14 mouse cellular contexts compared by ENCODE assay signal in genomic region chr6:41178896-41179295, GRCm38 (mm10).
DNase-seq lines count a peak whose midpoint lies in the region; ATAC-seq lines count a peak whose summit lies in the region.
"Had no signal": no experiment of that assay in that cellular context is flagged by ENCODE, and none has a peak within 500 bp of the region (broad histone marks: within the 10 kb centered on the region; RNA-seq: fewer than 3 reads in every experiment).

No protein-coding gene starts in this region.

- H3K4me3 ChIP-seq in neural tube, embryonic 15.5 days (replicated peaks) = no peak overlapping the region
- H3K4me3 ChIP-seq: forebrain, embryonic 13.5 days; gastrocnemius, adult 2 months; intestine, embryonic 15.5 days had no signal

- no peaks in the 10 kb centered on the region for H3K4me1 ChIP-seq in neural tube, embryonic 15.5 days
- H3K4me1 ChIP-seq: forebrain, embryonic 13.5 days; intestine, embryonic 15.5 days had no signal

- no peaks in the 10 kb centered on the region for H3K9me3 ChIP-seq in neural tube, embryonic 15.5 days (replicated peaks)
- H3K9me3 ChIP-seq: forebrain, embryonic 13.5 days; intestine, embryonic 15.5 days had no signal

- no peak overlapping the region for H3K27ac ChIP-seq in neural tube, embryonic 15.5 days (replicated peaks)
- H3K27ac ChIP-seq: forebrain, embryonic 13.5 days; gastrocnemius, adult 2 months; intestine, embryonic 15.5 days had no signal

- peak; percentile 84 for ATAC-seq in common myeloid progenitor, adult 5-6 weeks (replicated peaks; ENCODE audit: low read depth, poor library complexity, severe bottlenecking)
- ATAC-seq in neural tube, embryonic 15.5 days (ENCODE audit: low FRiP score) = no peak
- ATAC-seq: forebrain, embryonic 13.5 days; intestine, embryonic 15.5 days had no signal

- WGBS in neural tube, embryonic 15.5 days = 89% methylated on average over 7 of the region's 7 CpGs

- DNase-seq in retina, embryonic 14.5 days (ENCODE audit: low spot score) = peak; percentile 2
- no peak for DNase-seq in retina, postnatal 1 day
- peak; percentile 5 to 21 for DNase-seq in thymus, adult 18-20 months
- no peak for DNase-seq in c-Kit-positive CD71-positive TER-119-positive erythroid progenitor cells, embryonic 14.5 days (ENCODE audit: low spot score)
- DNase-seq in urinary bladder, postnatal 36 days (ENCODE audit: low spot score in 2 of 2) = no peak
- DNase-seq: cerebellum, adult 11 months; gastrocnemius, adult 2 months; heart, postnatal 36 days; kidney, postnatal 4 days; lung, adult 2 months had no signal

- no peak overlapping the region for H3K4me2 ChIP-seq in neural tube, embryonic 15.5 days
- H3K4me2 ChIP-seq: forebrain, embryonic 13.5 days; intestine, embryonic 15.5 days had no signal

- H3K27me3 ChIP-seq in neural tube, embryonic 15.5 days (replicated peaks) = no peaks in the 10 kb centered on the region
- H3K27me3 ChIP-seq: forebrain, embryonic 13.5 days; intestine, embryonic 15.5 days had no signal

- H3K9ac ChIP-seq in neural tube, embryonic 15.5 days (replicated peaks) = no peak overlapping the region
- H3K9ac ChIP-seq: forebrain, embryonic 13.5 days; intestine, embryonic 15.5 days had no signal

- H3K36me3 ChIP-seq in neural tube, embryonic 15.5 days = no peaks in the 10 kb centered on the region
- H3K36me3 ChIP-seq: intestine, embryonic 15.5 days had no signal

Comparison
In these comparisons a context has a peak if more than half of its experiments do, and no peak if none do; other contexts are left out.
1. DNase-seq: peak in retina, embryonic 14.5 days (single experiment) and thymus, adult 18-20 months (2 of 2); none in retina, postnatal 1 day (single experiment), c-Kit-positive CD71-positive TER-119-positive erythroid progenitor cells, embryonic 14.5 days (single experiment) and urinary bladder, postnatal 36 days (0 of 2).